Mouse (Mus musculus) retina, adult 2 months (tissue): Measurements from ENCODE around the gene Mybpc2.

Experiments
- DNase-seq: peaks from one replicate; pipeline ENCODE4 v3.0.0-alpha.2; 2012; ENCODE audit warnings: low read depth, low spot score

Gene Mybpc2

GRCm38 (mm10) chr7:44526414-44527154, 2.1 kb upstream of the Mybpc2 start:
- no peak for DNase-seq

DNA sequence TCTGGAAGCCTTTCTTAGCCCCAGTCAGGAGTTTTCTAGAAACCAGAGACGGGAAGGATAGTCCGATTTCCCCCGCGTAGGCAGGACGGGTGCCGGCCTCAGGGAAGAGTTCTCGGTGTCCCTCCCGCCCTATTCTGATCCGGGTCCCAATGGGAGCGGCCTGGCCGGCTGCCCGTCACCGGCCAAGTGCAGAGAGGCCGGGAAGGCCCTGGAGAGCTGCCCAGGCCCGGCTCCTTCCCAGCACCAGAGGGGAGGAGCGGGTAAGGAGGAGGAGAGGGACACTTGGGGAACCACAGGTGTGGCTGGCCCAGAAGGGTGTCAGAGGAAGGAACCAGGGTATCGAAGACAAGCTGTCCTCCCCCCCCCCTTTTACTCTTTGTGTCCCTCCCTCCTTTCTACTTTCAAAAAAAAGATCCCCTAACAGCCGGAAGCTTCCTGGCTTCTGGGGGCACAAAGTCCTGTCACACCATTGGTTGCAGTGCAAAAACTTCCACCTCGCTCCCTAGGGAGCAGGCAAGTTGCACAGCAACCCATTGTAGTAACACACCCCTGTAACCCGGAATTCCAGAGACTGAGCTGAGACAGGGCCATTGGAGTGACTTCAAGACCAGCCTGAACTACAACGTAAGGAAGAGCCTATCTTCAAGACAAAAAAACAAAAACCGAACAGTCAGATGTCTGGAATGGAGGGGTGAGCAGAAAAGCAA, 823 bp upstream of the Mybpc2 start:
- no peak for DNase-seq

DNA sequence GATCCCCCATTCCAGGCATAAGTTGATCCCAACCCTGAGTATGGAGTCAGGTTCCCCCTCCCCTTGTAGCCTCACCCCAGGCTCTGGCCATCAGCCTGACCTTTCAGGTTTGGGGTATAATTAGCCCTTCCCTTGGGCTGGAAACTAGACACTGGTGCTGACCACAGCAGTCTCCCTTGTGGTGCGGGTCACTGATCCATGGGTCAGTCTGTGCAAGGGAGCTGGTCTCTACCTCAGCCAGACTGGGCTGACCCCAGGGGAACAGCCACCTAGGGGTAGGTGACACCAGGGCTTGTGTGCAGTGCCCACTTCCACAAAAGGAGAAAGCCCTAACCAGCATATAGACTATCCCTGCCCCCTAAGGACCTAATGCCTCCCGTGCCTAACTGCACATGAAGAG, 1.4 kb downstream of the Mybpc2 start:
- no peak for DNase-seq

DNA sequence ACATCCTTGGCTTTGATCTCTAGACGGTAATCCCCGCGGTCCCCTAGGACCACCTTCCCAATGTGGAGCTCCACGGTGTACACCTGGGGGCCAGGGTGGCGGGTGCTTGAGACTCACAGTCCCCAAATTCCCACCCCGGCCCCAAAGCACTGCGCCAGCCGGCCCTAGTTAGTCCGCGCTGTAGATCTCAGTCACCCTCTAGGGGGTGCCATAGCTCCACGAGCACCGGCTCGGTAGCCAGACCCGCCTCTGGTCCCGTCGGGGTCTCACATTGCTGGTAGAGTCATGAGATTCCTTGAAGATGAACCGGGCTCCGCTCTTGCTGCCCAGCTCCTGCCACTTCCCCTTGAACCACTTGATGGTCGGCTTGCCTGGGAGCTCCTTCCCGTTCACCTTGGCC, 2.7 kb downstream of the Mybpc2 start:
- no peak for DNase-seq

GRCm38 (mm10) chr7:44520990-44521389, 3.5 kb downstream of the Mybpc2 start:
- no peak for DNase-seq

DNA sequence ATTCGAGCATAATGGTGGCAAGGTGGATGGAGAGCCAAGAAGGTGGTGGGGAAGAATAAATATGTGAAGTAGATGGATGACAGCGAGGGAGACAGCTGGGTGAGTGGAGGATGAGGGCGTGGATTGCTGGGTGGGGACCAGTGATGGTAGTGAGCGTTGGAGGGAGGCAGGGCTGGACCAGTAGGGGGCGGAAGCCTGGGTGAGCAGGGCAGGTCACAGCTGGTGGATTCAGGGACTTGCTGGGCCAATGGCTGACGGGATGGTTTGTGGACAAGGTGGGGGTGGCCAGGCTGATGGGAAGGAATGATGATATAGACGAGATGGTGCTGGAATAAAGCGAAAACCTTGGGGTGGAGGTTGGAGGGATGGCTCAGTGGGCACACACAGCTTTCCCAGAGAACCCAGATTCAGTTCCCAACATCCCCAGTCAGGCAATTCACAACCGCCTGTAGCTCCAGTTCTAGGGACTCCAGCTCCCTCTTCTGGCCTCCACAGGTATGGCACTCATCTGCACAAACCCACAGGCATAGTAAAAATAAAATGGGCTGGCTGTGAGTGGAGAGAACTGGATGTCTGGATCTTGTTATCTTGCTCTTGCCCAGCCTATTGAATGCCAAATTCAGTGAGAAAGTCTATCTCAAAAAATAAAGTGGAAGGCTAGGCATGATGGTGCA, 5.1 kb downstream of the Mybpc2 start:
- no peak for DNase-seq

GRCm38 (mm10) chr7:44507491-44507890, 17.0 kb downstream of the Mybpc2 start:
- DNase-seq: no peak

GRCm38 (mm10) chr7:44501563-44502115, 22.8 kb downstream of the Mybpc2 start:
- peak; percentile 45 for DNase-seq

DNA sequence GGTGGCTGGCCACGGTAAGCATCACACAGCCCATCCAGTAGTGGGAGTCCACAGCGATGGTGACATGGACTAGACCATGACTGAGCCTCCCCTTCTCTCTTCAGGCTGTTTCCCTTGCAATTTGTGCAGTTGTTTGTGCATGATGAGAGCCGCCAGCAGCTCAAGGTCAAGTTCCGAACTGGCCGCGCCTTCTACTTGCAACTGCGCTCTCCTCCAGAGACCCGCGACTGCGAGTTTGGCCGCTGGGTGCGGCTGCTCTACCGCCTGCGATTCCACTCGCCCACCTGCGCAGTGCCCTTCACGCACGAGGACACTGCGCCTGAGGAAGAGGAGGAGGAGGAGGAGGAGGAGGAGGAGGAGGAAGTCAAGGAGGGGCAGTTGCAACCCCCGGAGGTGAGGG, 24.4 kb downstream of the Mybpc2 start:
- DNase-seq: no peak

DNA sequence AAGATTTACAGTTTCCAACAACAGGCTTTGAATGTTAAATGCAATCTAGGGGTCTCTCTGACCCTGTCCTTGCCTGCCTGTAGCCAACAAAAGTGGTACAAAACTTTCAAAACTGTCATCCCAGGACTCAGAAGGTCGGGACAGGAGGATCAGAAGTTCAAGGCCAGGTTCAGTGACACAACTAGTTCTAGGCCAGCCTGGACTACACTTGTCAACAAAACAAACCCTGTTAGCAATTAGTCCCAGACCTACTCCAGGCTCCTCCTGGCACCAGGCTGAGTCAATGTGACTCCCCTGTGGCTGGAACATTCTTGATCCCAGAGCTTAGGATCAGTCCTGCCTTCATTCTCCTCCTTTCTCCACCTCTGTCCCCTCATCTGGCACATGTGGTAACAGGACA, 25.5 kb downstream of the Mybpc2 start:
- no peak for DNase-seq

- no peak for DNase-seq
Observed at GRCm38 (mm10) chr7:44497361-44498055, 26.9 kb downstream of the Mybpc2 start.

GRCm38 (mm10) chr7:44496771-44497109, 27.7 kb downstream of the Mybpc2 start:
- no peak for DNase-seq

GRCm38 (mm10) chr7:44495992-44496770, 28.3 kb downstream of the Mybpc2 start, which contains the start of the genes Emc10 and Fam71e1:
Gene Emc10 (minus strand): TSS chr7:44496529.
Gene Fam71e1 (plus strand): TSS chr7:44496581.
- DNase-seq: peak; percentile 100

DNA sequence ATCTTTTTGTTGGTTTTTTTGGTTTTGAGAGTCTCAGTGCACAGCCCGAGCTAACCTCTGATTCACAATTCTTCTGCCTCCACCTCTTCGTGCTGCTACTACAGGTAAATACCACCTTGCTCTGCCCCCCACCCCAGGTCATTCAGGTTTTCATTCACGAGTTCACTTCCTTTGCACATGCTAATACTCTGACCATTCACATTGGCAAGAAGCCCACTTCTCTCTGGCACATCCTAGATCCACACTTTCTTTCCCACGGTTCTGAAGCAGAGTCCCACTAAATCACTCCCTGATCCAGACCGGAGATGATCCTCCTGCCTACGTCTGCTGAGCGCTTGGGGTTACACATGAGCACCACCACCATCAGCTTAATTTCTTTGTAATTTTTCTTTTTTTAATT, 29.4 kb downstream of the Mybpc2 start:
- no peak for DNase-seq

DNA sequence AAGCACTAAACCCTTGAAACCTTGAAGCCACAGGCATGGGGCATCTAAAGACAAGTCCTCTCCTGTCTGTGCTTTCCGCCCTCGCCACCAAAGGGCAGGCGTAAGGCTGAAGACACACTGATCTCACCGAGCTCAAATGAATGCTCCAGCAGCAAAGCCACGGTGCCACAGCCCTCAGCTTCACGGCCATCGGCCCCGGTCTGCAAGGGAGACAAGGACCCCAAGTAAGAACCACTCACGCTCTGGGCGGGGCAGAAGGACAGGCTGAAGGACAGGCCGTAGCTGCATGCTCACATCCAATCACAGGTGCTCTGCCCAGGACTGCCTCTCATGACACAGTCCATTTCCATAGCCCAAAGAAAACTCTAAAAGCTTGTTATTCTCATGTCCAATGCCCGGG, 29.8 kb downstream of the Mybpc2 start:
- no peak for DNase-seq

- no peak for DNase-seq
Observed at GRCm38 (mm10) chr7:44492166-44492826, 32.2 kb downstream of the Mybpc2 start.

- DNase-seq: no peak
Observed at GRCm38 (mm10) chr7:44491391-44491790, 33.1 kb downstream of the Mybpc2 start.

DNA sequence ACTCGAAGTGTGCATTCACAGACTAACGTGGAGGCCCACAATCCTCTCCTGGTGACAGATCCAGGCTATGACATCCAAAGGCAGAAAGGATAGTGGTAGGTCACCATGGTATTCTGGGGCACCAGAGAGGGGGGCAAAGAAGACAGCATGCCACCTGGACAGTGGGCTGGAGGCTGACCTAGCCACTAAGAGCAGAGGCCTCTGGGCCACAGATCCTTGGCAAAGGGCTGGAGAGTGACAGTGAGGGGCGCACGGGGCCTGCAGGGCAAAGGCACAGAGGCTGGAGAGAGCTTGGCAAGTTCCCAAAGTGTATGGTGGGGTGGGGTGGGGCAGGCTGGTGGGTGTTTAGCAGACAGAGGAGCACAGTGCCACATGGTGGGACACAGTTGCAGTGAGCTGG, 34.2 kb downstream of the Mybpc2 start:
- no peak for DNase-seq

DNA sequence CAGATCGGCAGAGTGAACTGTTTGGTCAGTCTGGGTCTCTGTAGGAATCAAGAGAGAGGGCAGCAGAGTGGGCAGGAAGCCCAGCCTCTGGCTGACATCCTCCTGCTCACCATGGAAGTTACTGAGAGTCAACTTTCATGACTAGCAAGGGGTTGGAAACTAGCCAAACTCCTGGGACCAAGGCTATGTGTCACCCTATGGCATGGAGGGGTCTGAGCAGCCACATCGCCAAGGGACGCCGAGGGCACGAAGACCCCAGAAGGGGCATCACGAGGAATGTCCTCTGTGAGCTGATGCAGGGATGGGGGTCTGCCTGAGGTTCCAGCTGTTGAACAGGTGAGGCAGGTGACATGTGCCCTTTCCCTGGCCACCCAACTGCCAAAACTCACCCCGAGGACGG, 35.9 kb downstream of the Mybpc2 start:
- DNase-seq: no peak

DNA sequence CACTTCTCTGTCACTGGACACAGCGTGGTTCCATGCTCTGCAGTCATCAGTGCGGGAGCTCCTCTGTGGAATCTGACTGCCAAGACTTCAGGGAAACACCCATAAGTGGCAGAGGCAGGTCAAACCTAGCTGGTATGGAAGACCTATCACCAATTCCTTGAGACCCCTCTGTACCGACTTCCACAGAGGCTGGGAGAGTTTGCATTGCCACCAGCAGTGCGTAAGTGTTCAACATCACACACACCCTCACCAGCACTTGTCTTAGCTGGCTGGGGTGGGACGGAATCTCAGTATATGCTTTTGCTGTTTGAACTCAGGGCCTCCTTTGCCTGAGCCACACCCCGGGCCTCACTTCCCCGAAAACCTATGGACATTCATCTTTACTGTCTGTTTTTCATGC, 36.5 kb downstream of the Mybpc2 start:
- DNase-seq: no peak
